Mouse (Mus musculus): ENCODE data around the gene Actl11. TPM values are rescaled to one million over a fixed set of nuclear protein-coding genes. Genes with fewer than 3 reads are reported as not detected.

The Actl11 gene
- total RNA-seq, 2 experiments from 2014 or later = not detected

GRCm38 (mm10) chr9:107959896-107960295 is 31.6 kb downstream of the Actl11 start:
- ATAC-seq (replicated peaks; ENCODE audit: poor library complexity, severe bottlenecking) = no peak

- no peak; the same call in 1 of the 2 replicates for ATAC-seq (replicated peaks; ENCODE audit: poor library complexity, severe bottlenecking)
Observed at GRCm38 (mm10) chr9:107960928-107961327, 32.7 kb downstream of the Actl11 start.

GRCm38 (mm10) chr9:107961351-107961762 is 33.1 kb downstream of the Actl11 start:
- no peak for ATAC-seq (replicated peaks; ENCODE audit: poor library complexity, severe bottlenecking)

GRCm38 (mm10) chr9:107961881-107962280 is 33.6 kb downstream of the Actl11 start:
- ATAC-seq (replicated peaks; ENCODE audit: poor library complexity, severe bottlenecking) = peak; percentile 13; the same call in 1 of the 2 replicates

GRCm38 (mm10) chr9:107962916-107963315 is 34.6 kb downstream of the Actl11 start:
- no peak for ATAC-seq (replicated peaks; ENCODE audit: poor library complexity, severe bottlenecking)

- ATAC-seq (replicated peaks; ENCODE audit: poor library complexity, severe bottlenecking) = peak; percentile 63
Observed at GRCm38 (mm10) chr9:107963700-107964099, 35.4 kb downstream of the Actl11 start.

- ATAC-seq (replicated peaks; ENCODE audit: poor library complexity, severe bottlenecking) = no peak
Observed at GRCm38 (mm10) chr9:107964681-107965080, 36.4 kb downstream of the Actl11 start.

- ATAC-seq (replicated peaks; ENCODE audit: poor library complexity, severe bottlenecking) = no peak
Observed at GRCm38 (mm10) chr9:107966676-107967075, 38.4 kb downstream of the Actl11 start.

- no peak for ATAC-seq (replicated peaks; ENCODE audit: poor library complexity, severe bottlenecking)
Observed at GRCm38 (mm10) chr9:107967437-107967836, 39.2 kb downstream of the Actl11 start.

GRCm38 (mm10) chr9:107968531-107968930 is 40.3 kb downstream of the Actl11 start:
- ATAC-seq (replicated peaks; ENCODE audit: poor library complexity, severe bottlenecking) = no peak

- ATAC-seq (replicated peaks; ENCODE audit: poor library complexity, severe bottlenecking) = no peak
Observed at GRCm38 (mm10) chr9:107970311-107970710, 42.0 kb downstream of the Actl11 start.

GRCm38 (mm10) chr9:107971690-107972541 is 43.6 kb downstream of the Actl11 start:
- ATAC-seq (replicated peaks; ENCODE audit: poor library complexity, severe bottlenecking) = peak; percentile 31

GRCm38 (mm10) chr9:107974491-107975171 is 46.4 kb downstream of the Actl11 start:
- no peak for ATAC-seq (replicated peaks; ENCODE audit: poor library complexity, severe bottlenecking)

GRCm38 (mm10) chr9:107975399-107976386 is 47.4 kb downstream of the Actl11 start, which contains the start of gene Uba7:
Gene Uba7 (plus strand): TSS chr9:107975505.
- peak; percentile 81 for ATAC-seq (replicated peaks; ENCODE audit: poor library complexity, severe bottlenecking)

- ATAC-seq (replicated peaks; ENCODE audit: poor library complexity, severe bottlenecking) = no peak
Observed at GRCm38 (mm10) chr9:107978815-107979214, 50.5 kb downstream of the Actl11 start.

Other genes starting within 250 kb of the Actl11 start
- gene Gnat1, start 248.8 kb upstream of the Actl11 start, total RNA-seq (2014; fragmentation: Nextera tagmentation) = not detected in 2 replicates
- gene Gnat1, start 248.8 kb upstream of the Actl11 start, total RNA-seq (2017) = not detected in 2 replicates
- gene Sema3f, start 218.0 kb upstream of the Actl11 start, total RNA-seq (2014; fragmentation: Nextera tagmentation) = 2.6 TPM in 1 of 2 replicates, not detected in the other
- not detected in 2 replicates for gene Sema3f, start 218.0 kb upstream of the Actl11 start, total RNA-seq (2017)
- 133 and 165 TPM in 2 replicates for gene Rbm5, start 157.5 kb upstream of the Actl11 start, total RNA-seq (2014; fragmentation: Nextera tagmentation)
- 157 and 164 TPM in 2 replicates for gene Rbm5, start 157.5 kb upstream of the Actl11 start, total RNA-seq (2017)
- 99.9 and 115 TPM in 2 replicates for gene Rbm6, start 55.2 kb upstream of the Actl11 start, total RNA-seq (2014; fragmentation: Nextera tagmentation)
- gene Rbm6, start 55.2 kb upstream of the Actl11 start, total RNA-seq (2017) = 110 and 125 TPM in 2 replicates
- gene Mon1a, start 40.3 kb upstream of the Actl11 start, total RNA-seq (2014; fragmentation: Nextera tagmentation) = 6.1 and 9.3 TPM in 2 replicates
- 16.5 and 19.5 TPM in 2 replicates for gene Mon1a, start 40.3 kb upstream of the Actl11 start, total RNA-seq (2017)
- not detected in 2 replicates for gene Mst1r, start 21.6 kb upstream of the Actl11 start, total RNA-seq (2014; fragmentation: Nextera tagmentation)
- gene Mst1r, start 21.6 kb upstream of the Actl11 start, total RNA-seq (2017) = 0.26 and 6.3 TPM in 2 replicates
- not detected in 2 replicates for gene Camkv, start 7.2 kb downstream of the Actl11 start, total RNA-seq (2014; fragmentation: Nextera tagmentation)
- not detected in 2 replicates for gene Camkv, start 7.2 kb downstream of the Actl11 start, total RNA-seq (2017)
- 11.1 and 19.4 TPM in 2 replicates for gene Traip, start 21.7 kb downstream of the Actl11 start, total RNA-seq (2014; fragmentation: Nextera tagmentation)
- gene Traip, start 21.7 kb downstream of the Actl11 start, total RNA-seq (2017) = 24.0 and 29.7 TPM in 2 replicates
- gene Uba7, start 47.0 kb downstream of the Actl11 start, total RNA-seq (2014; fragmentation: Nextera tagmentation) = 79.1 and 88.9 TPM in 2 replicates
- gene Uba7, start 47.0 kb downstream of the Actl11 start, total RNA-seq (2017) = 21.4 and 33.4 TPM in 2 replicates
- 0.47 TPM in 1 of 2 replicates, not detected in the other for gene Gm20661, start 54.6 kb downstream of the Actl11 start, total RNA-seq (2014; fragmentation: Nextera tagmentation)
- not detected in 2 replicates for gene Gm20661, start 54.6 kb downstream of the Actl11 start, total RNA-seq (2017)
- gene Inka1, start 57.4 kb downstream of the Actl11 start, total RNA-seq (2014; fragmentation: Nextera tagmentation) = 16.7 and 29.9 TPM in 2 replicates
- gene Inka1, start 57.4 kb downstream of the Actl11 start, total RNA-seq (2017) = 18.6 and 23.2 TPM in 2 replicates
- 3.0 TPM in 1 of 2 replicates, not detected in the other for gene Cdhr4, start 64.0 kb downstream of the Actl11 start, total RNA-seq (2014; fragmentation: Nextera tagmentation)
- 0.69 TPM in 1 of 2 replicates, not detected in the other for gene Cdhr4, start 64.0 kb downstream of the Actl11 start, total RNA-seq (2017)
- gene Gm20662, start 67.9 kb downstream of the Actl11 start, total RNA-seq (2014; fragmentation: Nextera tagmentation) = 0.62 and 5.3 TPM in 2 replicates
- not detected in 2 replicates for gene Gm20662, start 67.9 kb downstream of the Actl11 start, total RNA-seq (2017)
- gene Ip6k1, start 74.0 kb downstream of the Actl11 start, total RNA-seq (2014; fragmentation: Nextera tagmentation) = 27.1 TPM in 2 replicates
- 31.6 and 42.7 TPM in 2 replicates for gene Ip6k1, start 74.0 kb downstream of the Actl11 start, total RNA-seq (2017)
- 14.1 and 15.1 TPM in 2 replicates for gene Gmppb, start 120.8 kb downstream of the Actl11 start, total RNA-seq (2014; fragmentation: Nextera tagmentation)
- gene Gmppb, start 120.8 kb downstream of the Actl11 start, total RNA-seq (2017) = 16.1 and 41.8 TPM in 2 replicates
- gene Amigo3, start 124.7 kb downstream of the Actl11 start, total RNA-seq (2014; fragmentation: Nextera tagmentation) = 2.2 and 3.4 TPM in 2 replicates
- gene Amigo3, start 124.7 kb downstream of the Actl11 start, total RNA-seq (2017) = 2.2 and 3.1 TPM in 2 replicates
- gene Mst1, start 152.0 kb downstream of the Actl11 start, total RNA-seq (2014; fragmentation: Nextera tagmentation) = 0.67 TPM in 1 of 2 replicates, not detected in the other
- gene Mst1, start 152.0 kb downstream of the Actl11 start, total RNA-seq (2017) = 0.34 and 1.6 TPM in 2 replicates
- 64.5 and 75.3 TPM in 2 replicates for gene Rnf123, start 154.9 kb downstream of the Actl11 start, total RNA-seq (2014; fragmentation: Nextera tagmentation)
- 29.7 and 30.3 TPM in 2 replicates for gene Rnf123, start 154.9 kb downstream of the Actl11 start, total RNA-seq (2017)
- gene Apeh, start 166.1 kb downstream of the Actl11 start, total RNA-seq (2014; fragmentation: Nextera tagmentation) = 72.6 and 79.0 TPM in 2 replicates
- 75.8 and 83.2 TPM in 2 replicates for gene Apeh, start 166.1 kb downstream of the Actl11 start, total RNA-seq (2017)